Mouse (Mus musculus) right cerebral cortex, postnatal 4 days (tissue): Measurements from ENCODE around the gene P2rx3.

Experiments
- DNase-seq: peaks from one replicate; pipeline ENCODE4 v3.0.0-alpha.2; 2022

The P2rx3 gene

GRCm38 (mm10) chr2:85037047-85038026, at the start of gene P2rx3, which contains the start of gene Ssrp1:
P2rx3 (minus strand) TSS chr2:85037462.
Ssrp1 (plus strand) TSS chr2:85037234.
- peak; percentile 88 for DNase-seq

- no peak for DNase-seq
Measured at GRCm38 (mm10) chr2:85073751-85074150, 36.5 kb upstream of the P2rx3 start.

GRCm38 (mm10) chr2:85071921-85072320, 34.7 kb upstream of the P2rx3 start:
- no peak for DNase-seq

- DNase-seq = no peak
Measured at GRCm38 (mm10) chr2:85070086-85070485, 32.8 kb upstream of the P2rx3 start.

GRCm38 (mm10) chr2:85068626-85069025, 31.4 kb upstream of the P2rx3 start:
- DNase-seq = no peak

GRCm38 (mm10) chr2:85067903-85068625, 30.8 kb upstream of the P2rx3 start:
- DNase-seq = no peak

GRCm38 (mm10) chr2:85066937-85067336, 29.7 kb upstream of the P2rx3 start:
- no peak for DNase-seq

GRCm38 (mm10) chr2:85065141-85065875, 28.0 kb upstream of the P2rx3 start:
- DNase-seq = no peak

- DNase-seq = no peak
Measured at GRCm38 (mm10) chr2:85061107-85061541, 23.9 kb upstream of the P2rx3 start.

GRCm38 (mm10) chr2:85060591-85061060, 23.4 kb upstream of the P2rx3 start:
- DNase-seq = no peak

GRCm38 (mm10) chr2:85059677-85060076, 22.4 kb upstream of the P2rx3 start:
- DNase-seq = no peak

- no peak for DNase-seq
Measured at GRCm38 (mm10) chr2:85056711-85057110, 19.4 kb upstream of the P2rx3 start.

GRCm38 (mm10) chr2:85053192-85053816, 16.0 kb upstream of the P2rx3 start:
- DNase-seq = no peak

GRCm38 (mm10) chr2:85050746-85051145, 13.5 kb upstream of the P2rx3 start:
- peak; percentile 40 for DNase-seq

GRCm38 (mm10) chr2:85050001-85050634, 12.9 kb upstream of the P2rx3 start:
- no peak for DNase-seq

GRCm38 (mm10) chr2:85049277-85049676, 12.0 kb upstream of the P2rx3 start:
- no peak for DNase-seq

- peak; percentile 73 for DNase-seq
Measured at GRCm38 (mm10) chr2:85048168-85048751, 11.0 kb upstream of the P2rx3 start.

- peak; percentile 87 for DNase-seq
Measured at GRCm38 (mm10) chr2:85047596-85048167, 10.4 kb upstream of the P2rx3 start, which contains the start of gene Tnks1bp1. Tnks1bp1 (plus strand) TSS chr2:85048022.

- DNase-seq = no peak
Measured at GRCm38 (mm10) chr2:85047081-85047480, 9.8 kb upstream of the P2rx3 start.

GRCm38 (mm10) chr2:85046222-85046621, 9.0 kb upstream of the P2rx3 start:
- no peak for DNase-seq

- DNase-seq = no peak
Measured at GRCm38 (mm10) chr2:85043623-85044022, 6.4 kb upstream of the P2rx3 start.
